Mouse (Mus musculus): ENCODE measurements around the gene Nqo1. TPM values are rescaled to one million over a fixed set of nuclear protein-coding genes. Genes with fewer than 3 reads are reported as not detected.
A peak's percentile ranks its signal among the peaks of the same experiment; 100 is the strongest.

Nqo1 gene
- polyA plus RNA-seq, 1 experiment from 2014 or later, result 12.5 TPM

DNA sequence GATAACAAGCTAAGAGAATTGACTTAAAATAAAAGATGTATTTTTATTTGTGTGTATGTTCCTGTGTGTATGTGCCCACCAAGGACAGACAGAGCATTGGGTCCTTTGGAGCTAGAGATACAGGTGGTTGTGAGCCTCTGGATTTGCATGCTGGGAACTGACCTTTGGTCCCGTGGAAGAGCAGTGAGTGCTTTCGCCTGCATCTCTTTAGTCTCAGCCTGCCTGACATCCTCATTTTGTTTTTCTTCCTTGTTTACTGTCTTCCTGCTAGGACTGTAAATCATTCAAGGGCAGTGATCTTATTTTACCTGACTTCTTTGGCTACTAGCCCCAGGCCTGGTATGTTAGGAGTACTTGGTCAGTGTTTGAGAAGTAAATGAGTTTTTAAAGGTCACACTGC, 34.7 kb upstream of the Nqo1 start:
- DNase-seq (ENCODE audit: low spot score) (no peak), ATAC-seq (replicated peaks; ENCODE audit: low FRiP score) (no peak)
- Histone ChIP-seq H3K36me3 (ENCODE audit: control insufficient read depth, insufficient read depth, low read length) (no peaks in the 10 kb centered on the region), H3K4me3 (ENCODE audit: low read depth, low read length) (peak overlapping the region; percentile 89; the same call in 1 of the 2 replicates), H3K9ac (ENCODE audit: low read depth, low read length) (0 out of 2 replicates have a peak overlapping the region, but pooled peaks have one; percentile 32), H3K27ac (ENCODE audit: low read depth, low read length) (peak overlapping the region; percentile 93), H3K4me1 (replicated peaks; ENCODE audit: control insufficient read depth, insufficient read depth, low read length) (peaks cover 21% of the 10 kb centered on the region), H3K4me2 (peak overlapping the region; percentile 83), H3K9me3 (ENCODE audit: control insufficient read depth, low read length) (no peaks in the 10 kb centered on the region), H3K27me3 (replicated peaks; ENCODE audit: control insufficient read depth, insufficient read depth, low read length) (no peaks in the 10 kb centered on the region)
- 74% methylated on average over 2 of the region's 2 CpGs for WGBS

DNA sequence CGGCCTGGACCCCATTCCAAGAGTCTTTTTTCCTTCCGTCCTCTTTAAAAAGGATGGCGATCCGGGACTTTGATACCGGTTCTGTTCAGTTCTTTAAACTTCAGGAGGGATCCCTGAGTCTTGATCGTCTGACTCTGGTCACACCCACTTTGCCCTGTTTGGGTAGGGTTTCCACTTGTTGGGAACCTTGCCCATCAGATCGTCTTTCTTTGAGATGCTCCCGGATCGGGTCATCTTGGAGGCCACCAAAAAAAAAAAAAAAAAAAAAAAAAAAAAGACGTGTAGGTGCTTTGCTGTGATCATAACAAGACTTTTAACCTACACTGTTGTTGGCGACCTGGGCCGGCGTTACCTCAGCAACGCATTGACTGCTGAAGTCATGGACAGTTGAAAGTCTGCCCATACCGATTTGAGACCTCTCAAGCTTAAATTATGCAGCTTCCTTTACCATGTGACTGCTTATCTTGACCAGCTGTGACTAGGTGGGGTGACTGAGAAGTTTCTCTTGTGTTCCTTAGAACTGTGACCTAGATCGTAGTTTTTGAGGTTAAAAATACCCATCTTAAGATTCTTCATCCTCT, 33.9 kb upstream of the Nqo1 start:
- peaks cover 21% of the 10 kb centered on the region for H3K4me1 ChIP-seq (replicated peaks; ENCODE audit: control insufficient read depth, insufficient read depth, low read length)
- peak overlapping the region; percentile 83 for H3K9ac ChIP-seq (ENCODE audit: low read depth, low read length)
- no peaks in the 10 kb centered on the region for H3K27me3 ChIP-seq (replicated peaks; ENCODE audit: control insufficient read depth, insufficient read depth, low read length)
- 6% methylated on average over 16 of the region's 16 CpGs for WGBS
- H3K36me3 ChIP-seq (ENCODE audit: control insufficient read depth, insufficient read depth, low read length), result no peaks in the 10 kb centered on the region
- H3K4me3 ChIP-seq (ENCODE audit: low read depth, low read length), result peak overlapping the region; percentile 89
- ATAC-seq (replicated peaks; ENCODE audit: low FRiP score) (peak; percentile 78), DNase-seq (ENCODE audit: low spot score) (peak; percentile 54)
- H3K4me2 ChIP-seq, result peak overlapping the region; percentile 83
- no peaks in the 10 kb centered on the region for H3K9me3 ChIP-seq (ENCODE audit: control insufficient read depth, low read length)
- peak overlapping the region; percentile 93 for H3K27ac ChIP-seq (ENCODE audit: low read depth, low read length)

DNA sequence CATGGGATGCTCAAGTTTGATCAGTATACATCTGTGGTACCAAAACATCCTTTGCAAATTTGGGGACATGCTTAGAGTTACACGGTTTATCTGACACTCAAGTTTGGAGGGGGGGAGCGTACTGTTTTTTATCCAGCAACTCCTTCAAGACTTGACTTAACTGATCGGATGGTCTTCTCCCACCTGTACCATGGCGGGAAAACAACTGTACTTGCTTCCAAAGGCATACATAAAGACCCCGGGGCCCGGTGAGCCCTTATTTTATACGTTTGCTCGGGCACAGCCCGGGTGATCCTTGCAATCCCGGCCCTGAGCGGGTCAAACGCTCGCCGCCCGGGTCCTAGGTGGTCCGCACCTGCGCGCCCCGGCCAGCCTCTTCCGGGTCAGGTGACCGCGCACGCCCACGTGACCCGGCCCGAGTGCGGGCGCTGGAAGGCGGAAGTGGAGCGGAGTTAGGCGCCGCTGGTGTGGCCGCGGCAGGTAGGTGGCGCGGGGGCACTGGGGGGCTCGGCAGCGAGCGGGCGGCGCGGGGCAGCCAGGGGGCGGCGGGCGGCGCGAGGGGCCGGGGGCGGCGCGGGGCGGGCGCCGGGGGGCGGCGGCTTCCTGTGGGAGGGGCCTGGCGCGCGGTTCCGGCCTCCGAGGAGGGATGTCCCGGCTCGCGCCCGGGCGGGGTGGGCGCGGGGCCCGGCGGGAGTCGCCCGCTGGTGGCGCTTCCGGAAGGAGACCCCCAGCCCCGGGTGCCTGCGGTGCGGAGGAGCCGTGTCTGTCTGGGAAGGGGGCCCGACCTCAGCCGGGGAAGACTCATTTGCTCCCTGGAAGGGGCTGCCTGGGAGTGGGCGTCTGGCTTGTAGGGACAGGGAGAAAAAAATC, 33.2 kb upstream of the Nqo1 start, which contains the start of gene Wwp2:
Gene Wwp2, plus strand, starts transcription at position 404 of the 870 bp plus-strand sequence.
- WGBS, result under 1% methylated on average over 55 of the region's 81 CpGs
- peak within 1 kb of the TSS; percentile 83 for H3K9ac ChIP-seq (ENCODE audit: low read depth, low read length)
- peak; percentile 80 for ATAC-seq (replicated peaks; ENCODE audit: low FRiP score)

DNA sequence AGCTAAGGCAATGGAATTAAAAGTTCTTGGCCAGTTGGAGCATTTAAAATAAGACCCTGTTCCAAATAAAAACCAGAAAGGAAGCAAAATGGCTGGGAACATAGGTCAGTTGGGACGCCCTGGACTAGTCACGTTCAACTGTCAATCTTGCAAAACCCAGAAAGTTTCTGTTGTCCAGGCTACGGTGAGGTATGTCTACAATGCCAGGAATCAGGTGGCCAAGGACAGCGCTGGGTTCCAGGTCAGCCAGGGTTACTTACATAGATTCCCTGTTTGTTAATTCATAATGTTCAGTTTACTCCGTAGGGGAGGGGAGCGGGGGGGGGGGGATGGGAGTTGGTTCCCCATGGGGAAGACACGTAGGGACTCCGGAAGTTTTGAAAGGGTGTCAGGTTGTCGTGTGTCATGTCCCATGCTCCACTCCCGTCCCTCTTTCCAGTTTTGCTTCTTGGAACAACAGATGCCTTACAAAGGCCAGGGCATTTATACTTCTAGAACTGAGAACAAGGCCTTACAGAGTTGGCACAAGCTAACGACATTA, 32.5 kb upstream of the Nqo1 start:
- Histone ChIP-seq H3K4me1 (replicated peaks; ENCODE audit: control insufficient read depth, insufficient read depth, low read length) (peaks cover 21% of the 10 kb centered on the region), H3K4me2 (peak overlapping the region; percentile 76), H3K36me3 (ENCODE audit: control insufficient read depth, insufficient read depth, low read length) (no peaks in the 10 kb centered on the region), H3K9me3 (ENCODE audit: control insufficient read depth, low read length) (no peaks in the 10 kb centered on the region), H3K27ac (ENCODE audit: low read depth, low read length) (peak overlapping the region; percentile 93), H3K27me3 (replicated peaks; ENCODE audit: control insufficient read depth, insufficient read depth, low read length) (no peaks in the 10 kb centered on the region), H3K9ac (ENCODE audit: low read depth, low read length) (peak overlapping the region; percentile 83), H3K4me3 (ENCODE audit: low read depth, low read length) (peak overlapping the region; percentile 89)
- DNase-seq (ENCODE audit: low spot score) (peak; percentile 47), ATAC-seq (replicated peaks; ENCODE audit: low FRiP score) (peak; percentile 6; the same call in 1 of the 2 replicates)
- 25% methylated on average over 11 of the region's 11 CpGs for WGBS

More for the DNA sequence above, 33.2 kb upstream of the Nqo1 start, which contains the start of gene Wwp2:
- H3K4me1 ChIP-seq (replicated peaks; ENCODE audit: control insufficient read depth, insufficient read depth, low read length), result peaks cover 21% of the 10 kb centered on the region
- H3K27me3 ChIP-seq (replicated peaks; ENCODE audit: control insufficient read depth, insufficient read depth, low read length), result no peaks in the 10 kb centered on the region
- H3K27ac ChIP-seq (ENCODE audit: low read depth, low read length), result peak within 1 kb of the TSS; percentile 93
- H3K9me3 ChIP-seq (ENCODE audit: control insufficient read depth, low read length), result no peaks in the 10 kb centered on the region
- peak; percentile 86 for DNase-seq (ENCODE audit: low spot score)
- H3K36me3 ChIP-seq (ENCODE audit: control insufficient read depth, insufficient read depth, low read length), result no peaks in the 10 kb centered on the region
- peak within 1 kb of the TSS; percentile 89 for H3K4me3 ChIP-seq (ENCODE audit: low read depth, low read length)
- H3K4me2 ChIP-seq, result peak within 1 kb of the TSS; percentile 83

DNA sequence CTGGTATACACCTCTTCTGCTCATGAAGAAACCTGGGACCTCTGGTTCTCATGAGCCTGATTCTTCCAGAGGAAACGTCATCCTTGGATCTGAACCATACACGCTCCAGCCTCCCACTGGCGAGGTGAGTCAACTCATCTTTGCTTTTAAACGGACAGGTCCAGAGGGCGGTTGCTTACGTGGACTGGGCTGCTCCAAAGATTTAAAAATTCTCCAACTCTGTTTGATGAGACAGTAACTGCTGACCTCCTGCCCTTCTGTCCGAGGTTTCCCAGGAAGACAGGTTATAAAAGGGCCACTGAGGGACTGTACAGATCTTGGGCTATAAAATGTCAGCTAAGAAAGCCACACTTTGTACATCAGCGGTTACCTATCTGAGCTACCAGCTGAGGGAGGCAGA, 27.8 kb upstream of the Nqo1 start:
- H3K36me3 ChIP-seq (ENCODE audit: control insufficient read depth, insufficient read depth, low read length), result no peaks in the 10 kb centered on the region
- H3K4me3 ChIP-seq (ENCODE audit: low read depth, low read length), result no peak overlapping the region
- no peak for ATAC-seq (replicated peaks; ENCODE audit: low FRiP score)
- no peak overlapping the region for H3K4me2 ChIP-seq
- 78% methylated on average over 8 of the region's 8 CpGs for WGBS
- no peak overlapping the region for H3K27ac ChIP-seq (ENCODE audit: low read depth, low read length)
- no peak overlapping the region for H3K9ac ChIP-seq (ENCODE audit: low read depth, low read length)
- H3K27me3 ChIP-seq (replicated peaks; ENCODE audit: control insufficient read depth, insufficient read depth, low read length), result no peaks in the 10 kb centered on the region
- DNase-seq (ENCODE audit: low spot score), result no peak
- H3K4me1 ChIP-seq (replicated peaks; ENCODE audit: control insufficient read depth, insufficient read depth, low read length), result peaks cover 5% of the 10 kb centered on the region; the same call in 1 of the 2 replicates
- no peaks in the 10 kb centered on the region for H3K9me3 ChIP-seq (ENCODE audit: control insufficient read depth, low read length)

DNA sequence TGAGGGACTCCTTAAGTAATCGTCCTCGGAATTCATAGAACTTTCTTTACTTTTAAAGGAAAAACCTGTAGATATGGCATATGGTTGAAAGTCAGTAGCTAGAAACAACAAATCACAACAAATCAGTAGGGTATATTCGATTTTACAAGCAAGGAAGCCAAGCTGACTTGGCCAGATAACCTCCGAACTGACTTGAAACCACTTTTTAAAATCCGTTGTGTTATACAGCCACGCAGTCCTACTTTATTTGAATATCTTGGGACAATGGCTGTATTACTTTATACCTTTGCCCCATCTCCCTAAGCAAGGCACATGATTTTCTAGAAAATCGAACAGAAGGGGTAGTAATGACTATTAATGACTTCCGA, 22.2 kb upstream of the Nqo1 start:
- Histone ChIP-seq H3K9me3 (ENCODE audit: control insufficient read depth, low read length) (no peaks in the 10 kb centered on the region), H3K4me2 (0 out of 2 replicates have a peak overlapping the region, but pooled peaks have one; percentile 79), H3K4me3 (ENCODE audit: low read depth, low read length) (peak overlapping the region; percentile 92), H3K9ac (ENCODE audit: low read depth, low read length) (no peak overlapping the region), H3K27ac (ENCODE audit: low read depth, low read length) (no peak overlapping the region), H3K36me3 (ENCODE audit: control insufficient read depth, insufficient read depth, low read length) (peaks cover 20% of the 10 kb centered on the region), H3K4me1 (replicated peaks; ENCODE audit: control insufficient read depth, insufficient read depth, low read length) (peaks cover 20% of the 10 kb centered on the region), H3K27me3 (replicated peaks; ENCODE audit: control insufficient read depth, insufficient read depth, low read length) (no peaks in the 10 kb centered on the region)
- 35% methylated on average over 8 of the region's 8 CpGs for WGBS
- DNase-seq (ENCODE audit: low spot score), result no peak
- ATAC-seq (replicated peaks; ENCODE audit: low FRiP score), result no peak

DNA sequence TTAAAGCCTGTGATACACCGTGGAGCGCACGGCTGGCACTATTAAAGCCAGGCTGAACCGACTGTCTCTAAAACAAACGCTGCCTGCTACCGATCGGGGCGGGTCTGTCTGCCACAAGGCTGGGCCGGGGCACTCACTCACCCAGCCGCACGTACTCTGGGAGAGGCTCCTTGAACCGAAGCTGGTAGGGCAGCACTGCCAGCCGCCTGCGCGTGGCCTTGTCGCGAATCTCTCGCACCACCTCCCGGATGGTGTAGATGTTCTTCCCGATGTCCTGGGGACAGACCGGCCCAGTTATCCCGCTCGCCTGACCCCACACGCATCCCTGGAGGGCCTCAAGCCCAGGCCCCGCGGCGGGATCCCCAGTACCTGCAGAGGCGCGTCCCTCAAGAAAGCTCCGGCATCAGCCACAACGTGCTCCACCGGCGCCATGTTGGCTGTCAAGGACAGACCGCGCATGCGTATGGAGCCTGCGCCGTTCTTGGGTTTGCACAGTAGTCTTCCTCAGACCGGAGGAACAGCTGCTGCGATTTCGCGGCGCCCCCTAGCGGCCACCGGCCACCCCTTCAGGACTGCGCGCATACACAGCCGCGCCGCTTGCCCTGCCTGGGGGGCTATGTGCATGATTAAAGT, 21.7 kb upstream of the Nqo1 start, which contains the start of gene Nob1:
Gene Nob1, minus strand, starts transcription at position 455 of the 633 bp plus-strand sequence.
- WGBS, result under 1% methylated on average over 50 of the region's 50 CpGs
- Histone ChIP-seq H3K9me3 (ENCODE audit: control insufficient read depth, low read length) (no peaks in the 10 kb centered on the region), H3K4me1 (replicated peaks; ENCODE audit: control insufficient read depth, insufficient read depth, low read length) (peaks cover 20% of the 10 kb centered on the region), H3K4me3 (ENCODE audit: low read depth, low read length) (peak within 1 kb of the TSS; percentile 92), H3K9ac (ENCODE audit: low read depth, low read length) (peak within 1 kb of the TSS; percentile 97), H3K4me2 (peak within 1 kb of the TSS; percentile 79), H3K27me3 (replicated peaks; ENCODE audit: control insufficient read depth, insufficient read depth, low read length) (no peaks in the 10 kb centered on the region), H3K36me3 (ENCODE audit: control insufficient read depth, insufficient read depth, low read length) (peaks cover 24% of the 10 kb centered on the region), H3K27ac (ENCODE audit: low read depth, low read length) (peak within 1 kb of the TSS; percentile 75)
- DNase-seq (ENCODE audit: low spot score), result peak; percentile 96
- peak; percentile 99 for ATAC-seq (replicated peaks; ENCODE audit: low FRiP score)

DNA sequence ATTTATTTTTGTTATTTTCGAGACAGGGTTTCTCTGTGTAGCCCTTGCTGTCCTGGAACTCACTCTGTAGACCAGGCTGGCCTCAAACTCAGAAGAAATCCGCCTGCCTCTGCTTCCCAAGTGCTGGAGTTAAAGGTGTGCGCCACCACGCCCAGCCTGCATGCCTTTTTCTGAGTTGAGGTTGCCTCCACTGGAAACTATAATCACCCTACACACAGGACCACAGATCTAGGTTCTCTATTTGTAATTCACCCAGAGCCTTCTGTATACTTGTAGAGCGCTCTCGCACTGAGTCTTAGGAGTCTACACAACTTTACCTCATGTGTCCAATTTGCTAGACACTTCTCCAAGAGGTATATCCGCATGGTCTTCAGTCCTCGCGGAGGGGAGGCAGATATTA, 21.2 kb upstream of the Nqo1 start:
- Histone ChIP-seq H3K4me3 (ENCODE audit: low read depth, low read length) (peak overlapping the region; percentile 92), H3K36me3 (ENCODE audit: control insufficient read depth, insufficient read depth, low read length) (peaks cover 30% of the 10 kb centered on the region), H3K4me2 (peak overlapping the region; percentile 79), H3K27ac (ENCODE audit: low read depth, low read length) (no peak overlapping the region), H3K9ac (ENCODE audit: low read depth, low read length) (peak overlapping the region; percentile 97), H3K27me3 (replicated peaks; ENCODE audit: control insufficient read depth, insufficient read depth, low read length) (no peaks in the 10 kb centered on the region), H3K9me3 (ENCODE audit: control insufficient read depth, low read length) (no peaks in the 10 kb centered on the region), H3K4me1 (replicated peaks; ENCODE audit: control insufficient read depth, insufficient read depth, low read length) (peaks cover 20% of the 10 kb centered on the region)
- no peak for DNase-seq (ENCODE audit: low spot score)
- peak; percentile 2; the same call in 1 of the 2 replicates for ATAC-seq (replicated peaks; ENCODE audit: low FRiP score)
- 14% methylated on average over 9 of the region's 9 CpGs for WGBS
